Mouse (Mus musculus) forebrain, embryonic 15.5 days (tissue): ENCODE results near the gene Arhgef19. TPM values are rescaled to one million over a fixed set of nuclear protein-coding genes. Genes with fewer than 3 reads are reported as not detected.
A peak's percentile ranks its signal among the peaks of the same experiment; 100 is the strongest.

ENCODE experiments used
- ATAC-seq: fragments of 200-750 bp; cut with Nextera tagmentation; replicated peaks from 2 replicates; pipeline ENCODE4 v1.8.0; 2017; ENCODE audit warnings: mild to moderate bottlenecking, moderate TSS enrichment, moderate library complexity
- H3K27ac ChIP-seq: fragments of 300-500 bp; sonication (generic); replicated peaks from 2 replicates; pipeline ENCODE4 v1.5.1; 2015; ENCODE audit warnings: mild to moderate bottlenecking, inconsistent platforms
- H3K27me3 ChIP-seq: fragments of 300-500 bp; sonication (generic); 2 replicates; pipeline ENCODE4 v1.6.1; 2015; ENCODE audit warnings: inconsistent platforms
- H3K36me3 ChIP-seq: fragments of 300-500 bp; sonication (generic); 2 replicates; pipeline ENCODE4 v1.6.1; 2015; ENCODE audit warnings: mild to moderate bottlenecking, inconsistent platforms
- H3K4me1 ChIP-seq: fragments of 300-500 bp; sonication (generic); 2 replicates; pipeline ENCODE4 v1.6.1; 2015; ENCODE audit warnings: inconsistent platforms
- H3K4me2 ChIP-seq: fragments of 300-500 bp; sonication (generic); replicated peaks from 2 replicates; pipeline ENCODE4 v1.6.1; 2015; ENCODE audit warnings: mild to moderate bottlenecking, inconsistent platforms
- H3K4me3 ChIP-seq: fragments of 300-500 bp; sonication (generic); 2 replicates; pipeline ENCODE4 v1.5.1; 2015; ENCODE audit warnings: mild to moderate bottlenecking, inconsistent platforms
- H3K9ac ChIP-seq: fragments of 300-500 bp; sonication (generic); replicated peaks from 2 replicates; pipeline ENCODE4 v1.6.1; 2015; ENCODE audit warnings: mild to moderate bottlenecking, inconsistent platforms
- H3K9me3 ChIP-seq: fragments of 300-500 bp; sonication (generic); 2 replicates; pipeline ENCODE4 v1.6.1; 2016; ENCODE audit warnings: inconsistent platforms
- WGBS: fragments of 180-500 bp; shearing (Covaris S2); methylation state at CpG from one replicate; pipeline ENCODE4 v1.1.7; 2015; ENCODE audit warnings: mixed read lengths; 5-methylcytosine and 5-hydroxymethylcytosine counted together
- polyA plus RNA-seq: library from polyadenylated mRNA; unstranded; fragments of >200 nt; fragmentation: Nextera tagmentation; extraction: Ambion mirVana; gene quantifications from 2 replicates; pipeline ENCODE4 v1.2.1, GENCODE M21; 2015

Gene Arhgef19
- polyA plus RNA-seq, 1 experiment from 2014 or later = 1.3 TPM

DNA sequence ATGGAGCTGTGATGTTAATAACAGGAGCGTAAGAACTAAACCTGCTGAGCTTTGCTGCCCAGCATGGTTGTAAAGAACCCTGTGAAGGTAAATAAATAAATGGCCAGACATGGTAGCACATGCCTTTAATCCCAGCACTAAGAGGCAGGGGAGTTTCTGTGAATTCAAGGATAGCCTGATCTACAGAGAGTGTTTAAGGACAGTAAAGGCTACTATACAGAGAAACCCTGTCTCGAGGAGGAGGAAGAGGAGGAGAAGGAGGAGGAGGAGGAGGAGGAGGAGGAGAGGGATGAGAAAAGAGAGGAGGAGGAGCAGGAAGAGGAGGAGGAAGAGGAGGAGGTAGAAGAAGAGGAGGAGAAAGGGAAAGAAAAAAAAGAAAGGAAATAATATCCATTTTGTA is 26.0 kb upstream of the Arhgef19 start:
- peak; percentile 51 for ATAC-seq
- no peaks in the 10 kb centered on the region for H3K9me3 ChIP-seq
- H3K4me1 ChIP-seq = peaks cover 12% of the 10 kb centered on the region
- peak overlapping the region; percentile 79 for H3K27ac ChIP-seq
- H3K27me3 ChIP-seq = no peaks in the 10 kb centered on the region
- no peaks in the 10 kb centered on the region for H3K36me3 ChIP-seq
- peak overlapping the region; percentile 89 for H3K4me2 ChIP-seq
- peak overlapping the region; percentile 80 for H3K9ac ChIP-seq
- WGBS = 31% methylated on average over 2 of the region's 2 CpGs
- peak overlapping the region; percentile 66 for H3K4me3 ChIP-seq

DNA sequence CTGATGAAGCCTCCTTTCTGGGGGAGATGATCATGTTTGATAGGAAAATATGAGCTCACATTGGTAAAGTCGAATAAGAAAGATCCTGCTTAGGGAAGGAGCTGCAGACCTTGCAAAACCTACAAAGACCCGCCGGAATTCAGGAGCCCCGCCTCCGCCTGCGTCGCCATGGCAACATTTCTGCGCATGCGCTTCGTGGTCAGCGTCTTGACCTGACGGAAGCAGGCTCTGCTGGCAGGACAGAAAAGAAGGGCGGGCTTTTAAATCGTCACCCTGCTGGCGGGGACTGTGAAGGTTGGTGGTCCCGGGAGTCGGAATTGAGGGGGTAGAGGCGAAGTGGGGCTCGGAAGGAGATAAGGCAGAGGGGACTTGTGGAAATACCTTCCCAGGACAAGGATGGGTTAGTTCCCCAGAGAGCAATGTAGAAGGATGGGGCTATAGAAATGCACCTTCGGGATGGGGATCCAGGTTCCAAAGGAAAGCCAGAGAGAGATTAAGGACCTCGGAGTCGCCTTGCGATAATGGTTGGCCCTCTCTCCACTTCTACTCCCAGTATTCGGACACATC is 25.4 kb upstream of the Arhgef19 start, which contains the start of gene Rsg1:
Gene Rsg1, plus strand, starts transcription at position 187 of the 567 bp plus-strand sequence.
- Histone ChIP-seq H3K27ac (peak within 1 kb of the TSS; percentile 79), H3K4me2 (peak within 1 kb of the TSS; percentile 89), H3K27me3 (no peaks in the 10 kb centered on the region), H3K9me3 (no peaks in the 10 kb centered on the region), H3K4me3 (peak within 1 kb of the TSS; percentile 66), H3K36me3 (no peaks in the 10 kb centered on the region), H3K4me1 (peaks cover 12% of the 10 kb centered on the region), H3K9ac (peak within 1 kb of the TSS; percentile 80)
- peak; percentile 81 for ATAC-seq
- under 1% methylated on average over 24 of the region's 24 CpGs for WGBS

DNA sequence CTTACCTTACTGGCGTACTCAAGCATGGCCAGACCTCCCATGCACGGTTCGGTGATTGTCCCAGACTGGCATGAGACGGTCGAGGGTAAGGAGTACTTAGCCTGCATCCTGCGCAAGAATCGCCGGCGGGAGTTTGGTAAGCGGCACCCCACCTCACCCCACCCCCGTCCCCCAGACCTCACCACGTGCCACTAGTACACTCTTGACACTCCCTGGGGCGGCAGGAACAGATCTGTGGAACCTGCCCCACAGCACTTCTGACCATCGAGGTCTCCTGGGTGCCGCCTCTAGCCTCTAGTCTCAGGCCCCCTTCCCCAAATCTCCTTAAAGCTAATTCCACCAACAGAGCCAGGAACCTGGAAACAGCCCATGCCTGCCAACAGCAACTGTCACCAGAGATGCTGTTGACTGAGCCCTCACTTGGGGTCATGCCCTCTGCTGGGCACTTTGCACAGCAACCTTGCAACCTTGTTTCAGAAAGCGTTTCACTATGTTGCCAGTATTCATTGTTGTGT is 24.9 kb upstream of the Arhgef19 start:
- WGBS = under 1% methylated on average over 16 of the region's 16 CpGs
- peak overlapping the region; percentile 66 for H3K4me3 ChIP-seq
- H3K27ac ChIP-seq = peak overlapping the region; percentile 79; the same call in 1 of the 2 replicates
- H3K36me3 ChIP-seq = no peaks in the 10 kb centered on the region
- H3K4me2 ChIP-seq = peak overlapping the region; percentile 89
- H3K27me3 ChIP-seq = no peaks in the 10 kb centered on the region
- no peaks in the 10 kb centered on the region for H3K9me3 ChIP-seq
- H3K9ac ChIP-seq = peak overlapping the region; percentile 80
- peak; percentile 72 for ATAC-seq
- H3K4me1 ChIP-seq = peaks cover 12% of the 10 kb centered on the region

DNA sequence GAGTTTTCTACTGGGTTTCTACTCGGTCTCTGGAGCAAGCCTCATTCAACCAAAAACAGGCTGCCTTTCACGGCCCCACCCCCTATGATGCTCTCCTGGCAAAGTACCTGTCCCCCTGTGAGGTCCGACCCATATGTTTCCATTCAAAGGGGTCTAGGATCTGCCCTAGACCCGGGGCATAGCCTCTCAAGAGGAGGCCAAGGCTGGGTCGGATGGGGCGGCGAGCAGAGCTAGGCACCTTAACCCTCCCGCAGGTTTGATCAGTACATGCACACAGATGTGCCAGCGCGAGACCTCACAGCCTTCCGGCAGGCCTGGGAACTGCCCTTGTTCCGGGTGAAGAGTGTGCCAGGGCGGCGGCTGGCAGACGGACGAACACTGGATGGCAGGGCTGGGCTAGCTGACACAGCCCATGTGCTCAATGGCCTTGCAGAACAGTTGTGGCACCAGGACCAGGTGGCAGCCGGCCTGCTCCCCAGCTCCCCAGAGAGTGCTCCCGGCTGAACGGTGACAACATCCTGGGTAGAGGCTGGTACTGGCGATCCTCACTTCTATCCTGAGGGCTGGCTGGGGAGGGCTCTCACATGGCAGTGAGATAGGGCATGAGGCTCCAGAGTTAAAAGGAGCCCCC is 19.6 kb upstream of the Arhgef19 start:
- H3K36me3 ChIP-seq = peaks cover 4% of the 10 kb centered on the region; the same call in 1 of the 2 replicates
- ATAC-seq = no peak
- no peak overlapping the region for H3K4me2 ChIP-seq
- no peak overlapping the region for H3K9ac ChIP-seq
- H3K4me3 ChIP-seq = no peak overlapping the region
- H3K4me1 ChIP-seq = no peaks in the 10 kb centered on the region
- H3K9me3 ChIP-seq = no peaks in the 10 kb centered on the region
- H3K27ac ChIP-seq = no peak overlapping the region
- WGBS = 89% methylated on average over 20 of the region's 20 CpGs
- no peaks in the 10 kb centered on the region for H3K27me3 ChIP-seq

DNA sequence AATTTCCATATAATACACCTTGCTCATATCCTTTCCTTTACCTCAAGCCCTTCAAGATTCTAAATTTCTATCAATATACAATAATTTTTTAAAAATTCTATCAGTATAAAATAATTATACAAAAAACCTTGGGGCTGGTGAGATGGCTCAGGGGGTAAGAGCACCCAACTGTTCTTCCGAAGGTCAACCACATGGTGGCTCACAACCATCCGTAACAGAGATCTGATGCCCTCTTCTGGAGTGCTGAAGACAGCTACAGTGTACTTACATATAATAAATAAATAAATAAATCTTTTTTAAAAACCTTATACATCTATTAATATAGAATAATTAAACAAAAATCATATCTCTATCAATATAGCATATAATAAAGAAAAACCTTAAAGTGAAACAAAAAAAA is 17.5 kb upstream of the Arhgef19 start:
- Histone ChIP-seq H3K9ac (no peak overlapping the region), H3K27me3 (no peaks in the 10 kb centered on the region), H3K4me3 (no peak overlapping the region), H3K27ac (no peak overlapping the region), H3K4me1 (no peaks in the 10 kb centered on the region), H3K4me2 (no peak overlapping the region), H3K9me3 (no peaks in the 10 kb centered on the region), H3K36me3 (peaks cover 4% of the 10 kb centered on the region; the same call in 1 of the 2 replicates)
- 63% methylated on average over 2 of the region's 2 CpGs for WGBS
- no peak for ATAC-seq

DNA sequence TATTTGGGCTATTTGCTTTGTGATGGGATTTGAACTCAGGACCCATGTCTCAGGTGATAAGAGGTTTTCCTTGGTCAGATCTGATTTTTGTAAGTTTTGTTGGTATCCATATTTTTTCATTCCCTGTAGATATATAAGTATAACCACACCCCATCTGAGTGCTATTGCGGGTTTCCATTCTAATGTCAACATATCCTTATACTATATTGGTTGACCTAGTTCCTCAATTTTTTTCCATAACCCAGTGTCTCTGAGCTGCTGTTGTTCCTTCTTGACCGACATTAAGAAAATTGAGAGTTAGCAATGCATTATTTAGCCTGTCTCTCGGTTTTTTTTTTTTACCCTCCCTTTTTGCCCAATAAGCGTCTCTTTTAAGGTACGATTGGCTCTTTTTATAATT is 16.5 kb upstream of the Arhgef19 start:
- no peaks in the 10 kb centered on the region for H3K27me3 ChIP-seq
- no peak overlapping the region for H3K4me2 ChIP-seq
- 89% methylated on average over 5 of the region's 5 CpGs for WGBS
- H3K36me3 ChIP-seq = peaks cover 4% of the 10 kb centered on the region; the same call in 1 of the 2 replicates
- H3K9ac ChIP-seq = no peak overlapping the region
- ATAC-seq = no peak
- H3K9me3 ChIP-seq = no peaks in the 10 kb centered on the region
- H3K4me1 ChIP-seq = no peaks in the 10 kb centered on the region
- H3K27ac ChIP-seq = no peak overlapping the region
- no peak overlapping the region for H3K4me3 ChIP-seq

DNA sequence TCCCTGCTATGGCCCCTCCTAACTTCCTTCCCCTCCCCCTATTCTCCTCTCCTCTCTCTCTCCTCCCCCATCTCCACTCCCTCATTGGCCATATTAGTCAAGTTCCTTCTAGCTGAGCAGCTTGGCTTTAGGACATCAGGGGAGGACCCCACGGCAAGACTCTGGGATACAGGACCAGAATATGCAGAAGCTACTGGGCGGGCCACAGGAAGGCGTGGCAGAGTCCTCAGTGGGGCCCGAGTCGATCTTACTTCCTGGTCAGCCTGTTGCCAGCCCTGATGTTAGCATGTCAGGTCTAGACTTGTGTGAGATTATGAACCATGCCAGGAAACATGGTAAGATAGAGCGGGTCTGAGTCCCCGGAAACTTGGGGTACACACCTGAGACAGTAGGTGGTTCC is 10.6 kb upstream of the Arhgef19 start:
- Histone ChIP-seq H3K4me1 (no peaks in the 10 kb centered on the region), H3K4me3 (no peak overlapping the region), H3K9ac (no peak overlapping the region), H3K9me3 (no peaks in the 10 kb centered on the region), H3K27me3 (no peaks in the 10 kb centered on the region), H3K27ac (no peak overlapping the region), H3K36me3 (no peaks in the 10 kb centered on the region), H3K4me2 (no peak overlapping the region)
- WGBS = 92% methylated on average over 7 of the region's 7 CpGs
- no peak for ATAC-seq

DNA sequence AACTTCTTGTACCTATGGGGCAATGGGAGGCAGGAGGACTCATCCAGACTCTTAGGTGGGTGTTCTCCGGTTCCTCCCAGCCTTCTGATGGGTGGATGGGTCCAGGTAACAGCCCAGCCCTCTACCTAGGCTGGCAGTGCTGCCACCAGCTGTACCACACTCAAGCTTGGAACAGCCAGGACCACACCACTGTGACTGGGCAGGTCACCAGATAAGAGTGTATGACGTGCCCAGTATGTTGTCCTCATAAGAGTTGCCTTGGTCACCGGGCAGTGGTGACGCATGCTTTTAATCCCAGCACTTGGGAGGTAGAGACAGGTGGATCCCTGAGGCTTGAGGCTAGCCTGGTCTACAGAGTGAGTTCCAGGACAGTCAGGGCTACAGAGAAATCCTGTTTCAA is 6.1 kb upstream of the Arhgef19 start:
- WGBS = 92% methylated on average over 4 of the region's 4 CpGs
- H3K4me1 ChIP-seq = no peaks in the 10 kb centered on the region
- no peaks in the 10 kb centered on the region for H3K9me3 ChIP-seq

DNA sequence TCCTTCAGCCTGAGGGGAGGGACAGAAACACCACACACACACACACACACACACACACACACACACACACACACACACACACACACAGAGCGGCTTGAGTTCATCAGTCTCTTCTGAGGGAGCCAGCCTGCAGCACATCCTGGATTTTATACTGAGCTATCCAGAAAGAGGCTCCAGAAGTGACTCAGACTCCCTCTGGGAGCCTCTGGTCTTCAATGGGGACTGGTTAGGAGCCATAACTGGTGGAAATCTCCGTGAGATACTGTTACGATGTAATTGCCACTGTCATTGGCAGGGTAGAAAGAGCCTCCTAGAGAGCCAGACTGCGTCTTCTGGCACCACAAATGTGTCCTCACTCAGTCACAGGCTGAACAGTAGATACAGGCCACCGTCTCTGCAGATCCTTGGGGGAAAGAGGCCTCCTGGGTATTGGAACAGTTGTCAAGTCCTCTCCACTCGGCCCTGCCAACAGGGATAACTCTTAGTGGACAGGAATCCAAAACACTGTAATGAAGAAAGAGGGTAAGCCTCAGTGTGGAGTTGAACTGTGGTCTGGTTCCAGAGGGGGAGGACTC is 3.7 kb upstream of the Arhgef19 start:
- no peak overlapping the region for H3K4me3 ChIP-seq
- H3K27me3 ChIP-seq = peaks cover 24% of the 10 kb centered on the region
- H3K4me1 ChIP-seq = peaks cover 16% of the 10 kb centered on the region
- H3K9ac ChIP-seq = no peak overlapping the region
- ATAC-seq = no peak
- 66% methylated on average over 6 of the region's 6 CpGs for WGBS
- no peaks in the 10 kb centered on the region for H3K9me3 ChIP-seq
- H3K27ac ChIP-seq = no peak overlapping the region
- H3K36me3 ChIP-seq = no peaks in the 10 kb centered on the region
- H3K4me2 ChIP-seq = no peak overlapping the region

More for the DNA sequence above, 6.1 kb upstream of the Arhgef19 start:
- no peak overlapping the region for H3K27ac ChIP-seq
- no peak overlapping the region for H3K4me2 ChIP-seq
- no peak for ATAC-seq
- no peaks in the 10 kb centered on the region for H3K36me3 ChIP-seq
- H3K27me3 ChIP-seq = peaks cover 6% of the 10 kb centered on the region; the same call in 1 of the 2 replicates
- H3K4me3 ChIP-seq = no peak overlapping the region
- no peak overlapping the region for H3K9ac ChIP-seq

DNA sequence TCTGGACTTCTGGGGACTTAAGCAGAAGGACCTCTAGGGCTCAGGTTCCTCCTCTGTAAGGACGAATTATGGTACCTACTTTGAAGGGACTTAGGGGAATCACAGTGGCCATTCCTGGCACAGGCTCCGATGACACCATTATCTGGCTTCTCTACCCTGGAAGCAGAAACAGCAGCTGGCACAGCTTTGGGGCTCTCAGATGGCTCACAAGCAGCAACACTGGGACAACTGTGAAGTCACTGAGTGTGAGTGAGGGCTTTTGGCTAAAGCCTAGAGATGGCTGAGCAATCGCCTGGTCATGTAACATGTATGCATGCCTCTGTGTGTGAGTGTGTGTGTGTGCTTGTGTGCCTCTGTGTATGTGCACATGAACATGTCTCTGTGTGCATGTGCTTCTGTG is 2.4 kb upstream of the Arhgef19 start:
- no peak overlapping the region for H3K4me2 ChIP-seq
- no peak overlapping the region for H3K9ac ChIP-seq
- WGBS = 67% methylated on average over 3 of the region's 3 CpGs
- peaks cover 19% of the 10 kb centered on the region for H3K4me1 ChIP-seq
- peaks cover 36% of the 10 kb centered on the region for H3K27me3 ChIP-seq
- H3K36me3 ChIP-seq = no peaks in the 10 kb centered on the region
- no peak overlapping the region for H3K27ac ChIP-seq
- H3K9me3 ChIP-seq = no peaks in the 10 kb centered on the region
- no peak overlapping the region for H3K4me3 ChIP-seq
- ATAC-seq = no peak

DNA sequence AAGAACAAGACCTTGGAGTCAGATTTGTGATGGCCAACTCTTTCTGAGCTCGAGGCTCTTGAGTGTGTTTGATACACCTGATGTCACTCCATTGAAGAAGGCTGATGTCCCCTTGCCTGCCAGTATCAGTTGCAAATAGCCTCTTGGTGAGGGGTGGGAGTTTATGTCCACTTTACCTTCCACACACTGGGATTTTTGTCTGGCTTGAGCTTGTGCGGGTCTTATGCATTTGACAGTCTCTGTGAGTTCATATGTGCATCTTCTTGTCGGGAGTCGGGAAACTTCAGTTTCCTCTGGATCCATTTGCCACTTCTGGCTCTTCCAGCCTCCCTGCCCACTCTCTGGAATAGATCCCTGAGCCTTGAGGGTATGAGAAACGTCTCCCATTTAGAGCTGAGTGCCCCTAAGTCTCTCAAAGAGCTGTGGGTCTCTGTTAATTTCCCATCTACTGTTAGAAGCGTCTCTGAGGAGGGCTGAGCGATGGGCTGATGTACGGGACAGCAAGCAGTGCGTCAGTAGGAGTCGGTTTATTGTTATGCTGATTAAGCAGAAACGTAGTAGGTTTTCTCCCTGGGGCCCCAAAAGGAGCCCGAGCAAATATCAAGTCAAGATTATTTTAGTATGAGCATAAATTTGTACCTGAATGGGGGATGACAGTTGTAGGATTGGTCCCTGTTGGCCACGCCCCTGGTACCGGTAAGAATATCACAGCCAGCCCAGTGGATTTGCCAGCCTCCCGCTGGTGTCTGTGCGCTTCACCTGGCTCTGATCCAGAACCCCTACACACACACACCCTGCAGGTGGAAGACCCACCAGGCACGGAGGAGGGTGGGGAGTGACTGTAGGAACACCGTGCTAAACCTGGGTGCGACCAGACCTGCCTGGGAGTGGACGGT is 559 bp upstream of the Arhgef19 start:
- peaks cover 44% of the 10 kb centered on the region for H3K27me3 ChIP-seq
- no peak for ATAC-seq
- H3K9me3 ChIP-seq = no peaks in the 10 kb centered on the region
- H3K27ac ChIP-seq = no peak overlapping the region
- peak overlapping the region; percentile 34; the same call in 1 of the 2 replicates for H3K9ac ChIP-seq
- peaks cover 29% of the 10 kb centered on the region for H3K4me1 ChIP-seq
- WGBS = 3% methylated on average over 20 of the region's 20 CpGs
- peak overlapping the region; percentile 65 for H3K4me2 ChIP-seq
- peak overlapping the region; percentile 39 for H3K4me3 ChIP-seq
- H3K36me3 ChIP-seq = no peaks in the 10 kb centered on the region
